Mouse (Mus musculus) adrenal gland, adult 2 months (tissue): Measurements from ENCODE around the gene Phldb2. TPM values are rescaled to one million over a fixed set of nuclear protein-coding genes. Genes with fewer than 3 reads are reported as not detected.
A peak's percentile ranks its signal among the peaks of the same experiment; 100 is the strongest.

ENCODE experiments used
- DNase-seq: peaks from one replicate; pipeline ENCODE4 v3.0.0; 2021
- long read RNA-seq: library from polyadenylated mRNA; stranded (forward); transcript quantifications from one replicate; pipeline ENCODE4 v2.0.0, GENCODE M21; 2021
- polyA plus RNA-seq: library from polyadenylated mRNA; depleted of rRNA; stranded (reverse); fragments of >200 nt; gene quantifications from 2 replicates; pipeline ENCODE4 v1.2.3, GENCODE M21; 2012; rRNA removed
- total RNA-seq, 2 experiments: library from RNA; stranded (reverse); gene quantifications; 2 replicates each; pipeline ENCODE4 v1.2.3; 2021

The Phldb2 gene
- total RNA-seq (10 to 100 TPM; 28.4 to 29.4 TPM), polyA plus RNA-seq (11.0 and 17.6 TPM in 2 replicates)
- long read RNA-seq, full-length matches to known transcripts: 2 of 13 reads
- long read RNA-seq, partial matches to known transcripts: 1 of 13 reads
- long read RNA-seq, other reads (novel, unspliced or antisense): 10 of 13 reads

DNA sequence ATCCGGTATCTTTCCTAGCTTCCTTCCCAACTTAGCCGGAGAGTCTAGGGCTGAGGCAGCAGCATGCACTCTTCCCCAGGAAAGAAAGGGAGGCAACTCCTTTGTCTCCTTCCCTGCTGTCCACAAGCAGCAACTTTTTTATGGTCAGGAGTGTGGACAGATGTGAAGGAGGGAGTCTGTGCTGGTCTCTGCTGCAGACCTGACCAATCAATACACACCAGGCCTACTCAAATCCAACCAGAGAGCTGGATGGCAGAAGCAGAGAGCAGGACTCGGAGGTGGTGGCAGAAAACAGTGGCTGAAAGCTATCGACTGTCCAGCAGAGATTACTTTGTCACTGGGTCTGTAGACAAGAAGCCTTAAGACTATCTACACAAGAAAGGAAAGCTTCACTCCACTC is at the start of gene Phldb2:
Gene Phldb2 (minus strand): TSS at position 205 of the 400 bp plus-strand sequence.
- no peak for DNase-seq

DNA sequence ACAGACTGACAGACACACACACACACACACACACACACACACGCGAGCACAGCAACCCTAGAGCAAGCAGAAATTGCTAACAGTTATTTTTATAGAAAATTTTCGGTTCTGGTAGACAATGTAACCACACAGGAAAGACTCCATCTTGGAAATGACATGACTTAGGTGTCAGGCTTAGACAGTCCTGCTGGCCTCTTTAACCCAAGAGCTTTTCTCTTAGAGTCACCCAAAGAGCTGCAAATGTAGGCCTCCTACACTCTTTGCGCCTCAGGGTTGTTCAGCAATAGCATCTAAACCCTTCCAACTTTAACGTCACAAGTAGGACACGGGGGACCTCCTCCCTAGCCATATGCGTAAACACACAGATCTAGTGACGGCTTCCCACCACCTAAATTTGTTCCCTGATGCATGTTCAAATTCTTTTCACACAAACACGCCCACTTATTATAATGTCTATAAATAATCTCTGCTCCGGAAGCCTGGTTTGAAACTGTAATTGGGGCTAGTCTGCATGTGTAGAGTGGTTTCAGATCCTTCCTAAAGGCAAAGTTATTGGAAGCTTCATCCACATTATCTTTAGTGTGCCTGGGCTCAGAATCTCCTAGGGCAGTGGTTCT is 48.3 kb upstream of the Phldb2 start:
- DNase-seq: no peak

DNA sequence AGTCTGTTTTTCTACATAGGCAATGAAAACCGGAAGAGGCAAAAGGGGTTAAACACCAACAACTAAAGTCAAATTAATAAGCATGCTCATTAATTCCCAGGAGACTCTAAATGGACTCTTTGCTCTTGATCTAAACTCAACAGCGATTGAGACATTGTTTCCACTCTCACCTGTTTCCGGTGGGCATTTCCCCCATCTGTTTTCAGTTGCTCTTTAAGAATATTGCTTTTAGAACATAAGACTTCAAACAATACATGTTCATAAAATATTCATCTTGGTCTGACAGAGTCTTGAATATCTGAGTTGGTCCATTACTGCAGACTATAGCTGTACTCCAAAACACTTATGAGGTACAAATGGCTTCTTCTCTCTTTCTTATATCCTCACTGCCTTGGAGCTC is 47.6 kb upstream of the Phldb2 start:
- DNase-seq: no peak

DNA sequence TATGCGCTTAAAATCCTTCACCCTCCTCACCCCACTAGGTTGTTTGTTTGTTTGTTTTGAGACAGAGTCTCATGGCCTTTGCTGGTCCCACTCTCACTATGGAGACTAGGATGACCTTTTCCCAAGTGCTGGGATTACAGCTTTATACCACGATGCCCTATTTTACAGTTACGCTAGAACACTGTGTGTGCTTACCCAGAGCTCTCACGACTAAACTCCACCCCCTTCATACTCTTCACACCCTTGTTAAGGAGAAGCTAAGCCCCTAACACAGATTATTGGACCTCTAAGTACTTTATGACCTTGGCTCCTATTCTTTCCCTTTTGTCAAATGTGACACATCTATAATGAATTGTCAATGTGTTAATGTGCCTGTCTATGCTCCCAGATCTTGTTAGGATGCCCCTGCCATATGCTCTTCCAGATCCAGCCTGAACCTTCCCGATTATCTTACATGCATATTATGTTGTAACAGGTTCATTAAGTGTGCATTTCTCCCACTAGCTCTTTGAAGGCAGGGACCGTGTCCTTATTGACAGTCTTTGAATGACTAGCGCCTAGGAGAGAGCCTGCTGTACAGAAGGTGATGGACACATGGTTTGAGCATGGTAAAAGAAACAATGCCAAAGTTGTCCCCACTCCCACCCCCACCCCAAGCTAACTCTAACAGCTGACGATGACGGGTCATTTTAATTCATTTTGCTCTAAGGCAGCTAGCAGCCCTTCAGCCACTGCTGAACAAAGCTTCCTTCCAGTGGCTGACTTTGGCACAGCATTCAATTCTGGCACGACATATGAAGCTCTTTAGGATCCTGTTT is 46.2 kb upstream of the Phldb2 start:
- DNase-seq: no peak

DNA sequence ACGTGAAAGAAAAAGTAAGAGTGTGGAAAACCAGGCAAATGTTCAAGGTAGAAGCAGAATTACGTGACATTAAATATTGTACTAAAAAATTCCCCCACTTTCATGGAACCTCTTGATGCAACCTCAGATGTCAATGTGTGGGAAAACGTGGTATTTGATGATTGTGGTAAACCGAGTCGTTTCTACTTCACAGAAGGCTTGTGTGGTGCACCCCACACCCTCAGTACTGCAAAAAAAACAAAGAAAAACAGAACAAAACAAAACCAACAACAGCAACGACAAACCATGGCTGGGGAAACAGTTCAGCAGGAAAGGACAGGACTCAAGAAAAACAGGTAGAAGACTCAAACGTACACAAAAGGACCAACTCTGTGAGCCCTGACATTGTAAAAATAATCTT is 44.8 kb upstream of the Phldb2 start:
- no peak for DNase-seq

DNA sequence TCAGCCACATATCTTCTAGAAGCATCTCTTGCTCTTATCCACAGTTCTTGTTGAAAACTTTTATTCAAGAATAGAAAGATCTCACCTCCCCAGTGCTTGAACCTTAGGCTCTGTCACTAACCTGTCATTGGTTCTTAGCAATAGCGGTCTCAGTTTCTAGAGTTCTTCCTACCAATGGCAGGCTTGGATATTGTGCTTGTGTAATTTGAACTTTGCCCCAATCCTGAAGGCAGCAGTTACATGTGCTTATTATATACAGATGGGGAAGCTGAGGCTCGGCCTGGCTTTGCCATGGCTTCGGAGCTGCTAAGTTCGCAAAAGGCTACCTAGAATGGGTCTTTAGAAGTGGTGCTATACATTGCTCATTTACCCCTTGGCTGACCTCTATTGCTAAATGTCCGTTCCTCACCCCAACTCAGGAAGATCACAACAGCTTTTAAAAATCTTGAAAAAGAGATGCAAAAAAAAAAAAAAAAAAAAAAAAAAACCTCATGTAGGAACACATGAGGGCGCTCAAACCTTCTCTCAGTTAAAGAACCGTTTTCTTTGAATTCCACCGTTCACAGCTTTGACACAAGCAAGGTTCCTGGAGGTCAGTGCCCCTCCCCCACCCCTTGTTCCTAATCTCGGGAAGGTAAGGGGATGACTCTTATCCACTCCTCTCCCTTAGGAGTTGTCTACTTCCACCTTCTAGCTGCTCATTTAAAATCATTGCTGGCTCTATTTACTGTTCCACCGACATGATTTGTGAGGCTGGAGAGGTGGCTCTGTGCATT is 37.7 kb upstream of the Phldb2 start:
- no peak for DNase-seq

DNA sequence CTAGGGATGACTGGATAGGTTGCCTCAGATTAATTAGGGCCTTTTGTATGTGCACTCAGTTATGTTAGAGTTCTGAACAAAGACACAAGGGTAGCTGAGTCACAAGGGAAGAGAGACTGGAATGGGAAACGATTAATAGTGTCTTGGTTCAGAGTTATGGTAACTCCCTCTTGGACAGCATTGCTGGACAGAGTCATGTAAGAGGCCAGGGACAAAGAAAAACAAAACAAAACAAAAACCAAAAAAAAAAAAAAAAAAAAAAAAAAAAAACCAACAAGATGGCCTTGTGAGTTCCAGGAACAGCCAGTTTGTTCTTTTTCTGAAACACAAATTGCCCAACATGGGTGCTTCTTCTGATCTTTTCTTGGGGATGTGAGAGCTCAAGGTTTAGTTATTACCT is 32.8 kb upstream of the Phldb2 start:
- DNase-seq: no peak

DNA sequence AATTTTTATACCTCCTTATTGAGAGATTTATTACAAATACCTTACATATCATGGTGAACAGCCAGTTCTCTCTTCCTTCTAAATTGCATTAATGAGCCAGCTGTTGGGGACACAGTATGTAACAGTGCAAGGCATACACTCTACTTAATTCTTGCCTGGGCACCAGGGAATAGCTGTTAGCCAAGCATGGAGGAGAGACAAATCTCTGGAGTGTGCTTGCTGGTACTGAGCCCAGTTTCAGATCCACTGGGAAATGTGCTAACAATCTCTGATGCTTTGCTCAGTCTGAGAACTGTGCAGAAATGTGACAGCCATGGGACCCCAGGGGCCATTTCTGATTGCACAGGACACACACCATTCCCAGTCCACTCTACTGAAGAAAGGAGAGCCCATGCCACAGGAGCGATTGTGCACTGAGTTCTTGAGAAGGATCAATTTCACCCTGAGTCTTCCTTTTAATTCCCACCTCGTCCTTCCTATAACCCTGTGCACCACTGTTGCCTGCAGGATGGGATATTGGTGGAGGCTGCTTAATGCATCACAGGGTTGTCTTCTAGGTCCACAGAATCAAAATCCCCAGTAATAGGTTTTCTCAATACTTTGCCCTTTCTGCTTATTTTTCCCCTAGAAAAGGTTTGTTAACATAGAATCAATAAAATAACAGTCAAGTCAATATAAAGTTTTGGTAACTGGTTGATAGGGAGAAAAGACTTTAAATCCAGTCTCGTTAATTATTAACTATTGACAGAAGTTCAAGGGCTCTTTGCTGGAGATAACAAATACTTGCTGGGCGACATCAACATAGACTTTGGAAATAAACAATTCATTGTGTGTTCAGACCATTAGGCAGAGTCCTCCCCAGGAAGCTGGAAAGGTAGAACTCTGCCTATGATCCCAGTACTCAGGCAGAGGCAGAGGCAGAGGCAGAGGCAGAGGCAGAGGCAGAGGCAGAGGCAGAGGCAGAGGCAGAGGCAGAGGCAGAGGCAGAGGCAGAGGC is 31.5 kb upstream of the Phldb2 start:
- no peak for DNase-seq

DNA sequence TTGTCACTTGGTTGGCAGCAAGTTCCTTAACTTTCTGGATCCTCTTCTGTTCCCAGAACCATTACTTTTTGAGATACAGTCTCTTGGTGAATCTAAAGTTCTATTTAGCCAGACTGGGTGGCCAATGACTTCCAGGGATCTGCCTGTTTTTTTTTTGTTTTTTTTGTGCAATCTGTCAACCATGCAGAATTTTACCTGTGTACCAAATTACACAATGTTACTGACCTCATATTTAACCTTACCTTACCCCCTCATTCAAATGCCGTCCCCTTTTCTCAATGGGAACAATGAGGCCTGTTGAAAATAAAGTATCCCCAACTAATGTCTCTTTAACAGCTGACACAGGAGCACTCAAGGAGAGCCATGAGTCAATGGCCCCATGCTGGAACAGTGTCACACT is 22.9 kb upstream of the Phldb2 start:
- no peak for DNase-seq

DNA sequence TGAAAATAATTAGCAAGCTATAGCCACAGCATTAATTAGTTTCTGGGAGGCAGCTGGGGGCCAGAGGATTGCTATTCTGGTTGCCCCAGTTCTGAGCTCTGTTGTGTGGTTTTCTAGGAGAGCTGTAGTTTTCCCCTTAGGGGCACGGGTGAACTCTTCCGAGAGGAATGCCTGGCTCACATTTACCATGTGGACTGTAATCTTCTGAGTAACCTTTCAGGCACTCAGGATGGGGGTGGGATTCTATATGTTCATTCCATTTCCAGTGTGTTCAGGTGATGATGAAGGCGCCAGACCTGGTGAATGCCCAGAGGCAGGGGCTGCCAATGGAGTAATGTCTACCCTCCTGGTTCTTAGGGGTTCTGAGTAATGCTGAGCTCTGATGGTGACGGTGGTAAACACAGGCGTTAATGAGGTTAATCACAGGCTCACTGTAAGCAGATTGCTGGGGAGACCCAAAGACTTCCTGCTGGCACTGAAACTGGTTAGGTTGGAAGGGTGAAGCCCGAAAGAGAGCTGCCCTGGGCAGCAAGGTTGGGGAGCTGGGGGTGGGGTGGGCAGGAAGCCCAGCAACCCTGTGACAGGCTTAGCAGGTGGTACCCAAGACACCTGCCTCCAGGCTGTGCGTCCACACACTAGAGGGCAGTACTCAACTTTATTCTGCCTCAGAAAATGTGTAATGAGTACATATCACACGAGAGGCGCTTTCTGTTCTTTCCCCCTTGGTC is 20.7 kb upstream of the Phldb2 start:
- DNase-seq: no peak

DNA sequence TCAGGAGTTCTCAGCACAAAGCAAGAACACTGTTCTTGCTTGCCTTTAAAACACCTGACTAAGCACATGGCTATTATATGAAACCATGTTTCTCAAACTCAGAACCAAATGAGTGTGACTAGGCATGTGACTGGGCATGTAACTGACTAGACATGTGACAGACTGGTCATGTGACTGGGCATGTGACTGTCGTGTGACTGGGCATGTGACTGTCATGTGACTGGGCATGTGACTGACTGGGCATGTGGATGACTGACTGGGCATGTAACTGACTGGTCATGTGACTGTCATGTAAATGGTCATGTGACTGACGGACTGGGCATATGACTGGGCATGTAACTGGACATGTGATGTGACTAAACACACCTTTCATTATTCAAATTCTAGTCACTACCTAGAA is 16.8 kb upstream of the Phldb2 start:
- DNase-seq: no peak

DNA sequence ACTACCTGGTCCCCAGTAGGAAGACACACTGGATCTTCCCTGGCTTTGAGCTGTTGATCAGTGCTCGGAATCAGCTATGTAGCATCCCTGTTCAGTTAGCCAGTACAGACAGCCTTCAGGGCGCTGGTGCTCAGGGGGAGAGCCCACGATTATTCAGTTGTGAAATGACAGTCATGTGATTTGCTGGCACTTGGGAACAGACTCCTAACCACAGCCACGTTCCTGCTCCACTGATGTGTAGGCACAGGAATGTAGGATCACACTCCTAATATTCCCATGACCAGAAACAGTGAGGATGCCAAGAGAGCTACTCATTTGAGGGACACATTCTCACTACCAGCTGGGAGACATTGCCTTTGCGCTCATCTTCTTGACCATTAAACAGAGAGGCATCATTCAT is 15.3 kb upstream of the Phldb2 start:
- no peak for DNase-seq

DNA sequence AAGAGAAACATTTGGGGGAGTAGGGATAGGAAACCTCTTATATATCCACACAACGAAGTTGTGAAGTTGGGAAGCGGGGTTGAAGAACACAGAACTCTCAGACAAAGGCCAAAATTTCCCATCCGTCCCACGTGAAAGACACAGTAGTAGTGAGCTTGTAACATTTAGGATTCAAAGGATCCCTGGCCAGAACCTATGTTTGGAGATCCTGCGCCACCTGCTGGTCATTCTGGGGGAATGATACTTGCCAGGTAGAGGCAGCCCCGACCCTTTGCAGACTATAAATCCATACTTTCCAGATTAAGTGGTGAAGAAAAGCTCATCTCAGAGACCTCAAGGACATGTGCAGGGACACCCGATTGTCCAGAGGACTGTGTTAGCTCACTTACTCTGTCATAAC is 14.1 kb upstream of the Phldb2 start:
- DNase-seq: peak; percentile 78

DNA sequence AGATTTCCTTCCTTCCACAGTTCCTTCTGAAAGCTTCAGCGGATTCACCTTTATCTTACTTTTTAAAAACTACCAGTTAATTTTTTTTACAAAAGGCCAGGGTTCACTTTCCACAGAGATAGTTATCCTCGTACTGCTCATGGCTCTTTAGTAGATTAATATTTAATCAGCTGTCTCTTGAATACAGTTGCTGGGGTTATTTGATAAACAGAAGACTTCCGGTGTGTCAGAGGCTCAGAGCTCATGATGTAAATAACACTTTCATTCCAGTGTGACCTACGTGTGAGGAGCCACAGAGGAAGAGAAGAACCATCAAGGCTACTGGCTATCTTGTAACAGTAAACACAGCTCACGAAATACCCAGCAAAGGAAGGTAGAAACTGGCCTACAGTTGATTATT is 13.2 kb upstream of the Phldb2 start:
- no peak for DNase-seq

DNA sequence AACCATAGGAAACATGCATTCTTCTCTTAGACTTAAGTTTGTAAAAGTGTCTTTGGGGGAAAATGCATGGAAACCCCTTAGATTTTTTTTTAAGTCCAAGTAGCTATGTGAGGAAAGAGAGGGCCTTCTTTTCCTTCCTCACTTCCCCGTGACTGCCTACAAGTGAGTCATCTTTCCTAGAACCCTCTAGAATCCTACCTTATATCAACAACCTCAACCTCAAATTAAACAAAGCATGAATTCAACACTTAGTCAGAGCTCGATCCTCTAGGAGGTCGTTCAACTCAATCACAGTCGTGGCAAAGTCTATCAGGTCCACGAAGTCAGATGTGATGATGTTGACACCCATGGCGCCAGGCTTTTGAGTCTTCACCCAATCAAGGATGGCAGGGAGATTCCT is 11.4 kb upstream of the Phldb2 start:
- no peak for DNase-seq

DNA sequence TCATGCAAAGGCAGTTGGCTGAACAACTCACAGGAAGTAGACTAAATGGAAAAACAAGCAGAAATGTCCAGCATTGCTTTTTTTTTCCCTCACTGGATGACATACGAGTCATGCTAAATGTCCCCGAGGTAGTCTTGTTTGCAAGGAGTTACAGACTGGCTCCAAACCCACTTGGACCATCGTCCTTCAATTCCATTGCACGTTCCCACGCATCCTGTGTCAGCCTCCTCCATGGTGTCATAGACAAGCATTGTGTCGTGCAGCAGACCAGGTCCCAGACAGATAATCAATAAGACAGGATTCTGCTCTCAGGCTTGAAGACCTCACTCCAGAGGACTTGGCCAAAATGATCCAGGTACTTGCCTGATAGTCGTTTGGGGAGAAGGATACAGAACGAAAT is 10.4 kb upstream of the Phldb2 start:
- DNase-seq: no peak

DNA sequence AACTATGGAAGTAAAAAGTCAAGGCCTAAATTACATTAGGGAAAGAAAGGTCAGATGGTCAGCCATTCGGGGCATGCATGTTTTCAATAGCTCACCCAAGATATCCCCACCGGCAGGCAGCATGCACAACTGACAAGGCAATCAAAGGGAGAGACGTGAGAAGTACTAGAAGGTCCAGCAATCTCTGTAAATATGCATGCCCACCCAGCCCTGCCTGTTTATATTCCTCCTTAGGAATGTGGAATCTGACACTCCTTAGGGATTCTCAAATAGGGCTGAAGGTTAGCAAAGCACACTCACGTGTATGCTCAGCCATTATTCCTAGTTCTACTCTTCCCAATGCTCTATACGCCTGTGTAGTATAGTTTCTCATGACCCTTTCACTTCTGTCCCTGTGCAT is 9.7 kb upstream of the Phldb2 start:
- no peak for DNase-seq

DNA sequence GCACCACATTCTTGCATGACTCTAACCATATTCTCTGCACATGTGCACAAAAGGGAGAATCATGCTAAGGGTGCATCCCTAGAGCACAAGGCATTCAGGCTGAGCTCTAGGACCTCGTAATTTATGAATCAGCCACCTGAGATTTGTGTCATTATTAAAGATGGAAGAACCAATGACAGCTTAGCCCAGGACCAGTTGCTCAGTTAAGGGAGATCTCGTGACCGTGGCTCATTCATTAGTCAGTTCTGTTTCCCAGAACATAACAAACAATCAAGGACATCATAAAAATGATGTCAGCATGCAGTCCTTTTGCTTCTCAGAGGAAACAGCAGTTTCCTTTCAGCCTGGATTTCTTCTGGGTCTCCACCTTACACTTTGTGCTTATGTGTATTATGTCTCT is 7.6 kb upstream of the Phldb2 start:
- peak; percentile 47 for DNase-seq

DNA sequence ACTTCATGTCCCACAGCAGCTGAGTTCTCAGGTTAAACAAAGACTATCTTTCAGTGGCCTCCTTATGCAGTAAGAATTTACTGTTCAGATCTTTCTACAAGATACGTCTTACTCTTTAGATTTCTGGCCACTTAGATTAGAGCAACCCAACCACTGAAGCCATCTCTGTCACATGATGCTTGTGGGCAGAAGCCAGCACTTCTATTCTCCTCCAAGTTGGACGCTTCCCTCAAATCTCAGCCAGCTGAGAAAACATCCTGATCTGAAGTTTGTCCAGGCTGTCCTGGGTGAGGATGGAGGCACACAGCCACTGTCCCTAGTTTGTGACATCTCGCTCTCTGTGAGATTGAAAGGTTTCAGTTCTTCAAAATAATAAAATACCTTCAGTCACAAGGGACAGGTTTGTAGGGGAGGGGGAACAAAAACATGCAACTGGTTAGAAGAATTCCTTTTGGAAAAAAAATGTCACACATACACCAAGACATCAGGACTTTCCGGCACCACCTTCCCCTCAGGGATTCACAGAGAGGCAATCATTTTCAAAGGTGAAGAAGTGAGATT is 3.1 kb upstream of the Phldb2 start:
- DNase-seq: no peak

DNA sequence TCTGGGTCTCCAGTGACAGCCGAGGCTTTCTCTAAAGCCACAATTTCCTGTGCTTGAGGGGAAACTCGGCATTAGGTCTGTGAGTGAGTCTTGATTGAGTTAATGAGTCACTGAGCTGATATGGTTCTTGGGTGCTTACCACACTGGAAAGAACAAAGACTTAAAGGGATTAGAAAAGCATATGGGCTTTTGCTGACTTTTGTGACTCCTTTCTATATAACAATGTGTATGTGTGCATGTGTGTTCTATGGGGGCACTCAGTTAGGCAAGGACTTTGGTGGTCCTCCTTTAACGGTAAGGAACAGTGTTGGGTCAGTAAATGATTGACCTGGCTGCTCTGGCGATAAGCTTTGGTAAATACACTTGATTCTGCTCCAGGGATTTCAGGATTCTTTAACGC is 897 bp downstream of the Phldb2 start:
- DNase-seq: no peak

DNA sequence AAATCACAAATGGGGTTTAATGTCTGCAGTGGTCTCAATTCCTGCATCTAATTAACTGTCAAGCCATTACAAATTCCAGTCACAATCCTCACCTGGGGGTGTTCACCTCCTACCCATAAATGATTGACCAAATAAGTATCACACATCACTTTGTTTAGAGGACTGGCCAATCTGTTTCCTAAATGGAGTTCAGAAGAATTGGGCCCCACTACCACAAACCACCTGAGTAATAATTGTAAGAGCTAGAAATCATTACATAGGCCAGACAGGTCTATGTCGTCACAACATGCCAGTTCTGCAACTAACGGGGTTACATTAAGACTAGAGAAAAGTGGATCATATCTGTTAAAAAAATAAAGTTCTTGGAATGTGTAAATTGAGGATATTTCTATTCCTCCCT is 1.4 kb downstream of the Phldb2 start:
- DNase-seq: no peak
